Mouse (Mus musculus): Measurements from ENCODE around the gene Lypla2. TPM values are rescaled to one million over a fixed set of nuclear protein-coding genes. Genes with fewer than 3 reads are reported as not detected.
"Not testable (repeated sequence)": the region's sequence is repeated elsewhere in the genome, so short reads cannot be mapped to it uniquely, and the experiment has no call there.

Gene Lypla2
- polyA plus RNA-seq, 1 experiment from 2014 or later: 119 TPM

- H3K27ac ChIP-seq (replicated peaks): peak overlapping the region; percentile 60
- H3K36me3 ChIP-seq: peaks cover 13% of the 10 kb centered on the region
- H3K27me3 ChIP-seq: no peaks in the 10 kb centered on the region
- WGBS: under 1% methylated on average over 28 of the region's 28 CpGs
- peak; percentile 20 for ATAC-seq (ENCODE audit: insufficient number of reproducible peaks, low FRiP score, low TSS enrichment, low read depth)
- H3K4me1 ChIP-seq: peaks cover 21% of the 10 kb centered on the region
- H3K9ac ChIP-seq: peak overlapping the region; percentile 83
- peak overlapping the region; percentile 69 for H3K4me2 ChIP-seq (replicated peaks)
- H3K4me3 ChIP-seq (replicated peaks): peak overlapping the region; percentile 93
- 0 out of 2 replicates have a peak, but pooled peaks cover 4% of the 10 kb centered on the region for H3K9me3 ChIP-seq (replicated peaks)
These were observed 25.6 kb downstream of the Lypla2 start for GRCm38 (mm10) chr4:135946659-135947301.

- Histone ChIP-seq H3K27ac (replicated peaks) (peak within 1 kb of the TSS; percentile 60), H3K9me3 (replicated peaks) (0 out of 2 replicates have a peak, but pooled peaks cover 4% of the 10 kb centered on the region), H3K27me3 (no peaks in the 10 kb centered on the region), H3K9ac (peak within 1 kb of the TSS; percentile 83), H3K4me1 (peaks cover 21% of the 10 kb centered on the region), H3K36me3 (peaks cover 8% of the 10 kb centered on the region), H3K4me2 (replicated peaks) (peak within 1 kb of the TSS; percentile 69), H3K4me3 (replicated peaks) (peak within 1 kb of the TSS; percentile 93)
- peak; percentile 92 for ATAC-seq (ENCODE audit: insufficient number of reproducible peaks, low FRiP score, low TSS enrichment, low read depth)
- under 1% methylated on average over 23 of the region's 23 CpGs for WGBS
These were observed 26.2 kb downstream of the Lypla2 start, which contains the start of gene Hmgcl for GRCm38 (mm10) chr4:135946278-135946658. Gene Hmgcl, plus strand, starts transcription at chr4:135946448.

GRCm38 (mm10) chr4:135945706-135946105, 26.7 kb downstream of the Lypla2 start:
- 0 out of 2 replicates have a peak, but pooled peaks cover 10% of the 10 kb centered on the region for H3K36me3 ChIP-seq
- H3K4me1 ChIP-seq: peaks cover 21% of the 10 kb centered on the region
- peak overlapping the region; percentile 69 for H3K4me2 ChIP-seq (replicated peaks)
- peak overlapping the region; percentile 40 for H3K27ac ChIP-seq (replicated peaks)
- WGBS: 77% methylated on average over 10 of the region's 10 CpGs
- H3K27me3 ChIP-seq: no peaks in the 10 kb centered on the region
- no peaks in the 10 kb centered on the region for H3K9me3 ChIP-seq (replicated peaks)
- H3K9ac ChIP-seq: peak overlapping the region; percentile 83; the same call in 1 of the 2 replicates
- H3K4me3 ChIP-seq (replicated peaks): peak overlapping the region; percentile 93
- no peak for ATAC-seq (ENCODE audit: insufficient number of reproducible peaks, low FRiP score, low TSS enrichment, low read depth)

GRCm38 (mm10) chr4:135943389-135943788, 29.0 kb downstream of the Lypla2 start:
- WGBS: 54% methylated on average over 4 of the region's 4 CpGs
- H3K9ac ChIP-seq: no peak overlapping the region
- 0 out of 2 replicates have a peak overlapping the region, but pooled peaks have one; percentile 34 for H3K27ac ChIP-seq (replicated peaks)
- H3K4me2 ChIP-seq (replicated peaks): no peak overlapping the region
- H3K27me3 ChIP-seq: no peaks in the 10 kb centered on the region
- H3K36me3 ChIP-seq: peaks cover 21% of the 10 kb centered on the region
- H3K4me1 ChIP-seq: peaks cover 19% of the 10 kb centered on the region
- H3K4me3 ChIP-seq (replicated peaks): no peak overlapping the region
- H3K9me3 ChIP-seq (replicated peaks): no peaks in the 10 kb centered on the region
- no peak for ATAC-seq (ENCODE audit: insufficient number of reproducible peaks, low FRiP score, low TSS enrichment, low read depth)

- Histone ChIP-seq H3K27ac (replicated peaks) (no peak overlapping the region), H3K27me3 (no peaks in the 10 kb centered on the region), H3K9ac (no peak overlapping the region), H3K4me1 (peaks cover 9% of the 10 kb centered on the region), H3K4me2 (replicated peaks) (no peak overlapping the region), H3K36me3 (peaks cover 21% of the 10 kb centered on the region), H3K4me3 (replicated peaks) (no peak overlapping the region), H3K9me3 (replicated peaks) (no peaks in the 10 kb centered on the region)
- ATAC-seq (ENCODE audit: insufficient number of reproducible peaks, low FRiP score, low TSS enrichment, low read depth): no peak
- WGBS: 81% methylated on average over 6 of the region's 6 CpGs
These were observed 30.2 kb downstream of the Lypla2 start for GRCm38 (mm10) chr4:135942193-135942592.

- H3K9me3 ChIP-seq (replicated peaks); H3K4me2 ChIP-seq (replicated peaks); H3K27me3 ChIP-seq; ATAC-seq (ENCODE audit: insufficient number of reproducible peaks, low FRiP score, low TSS enrichment, low read depth); H3K4me1 ChIP-seq; H3K4me3 ChIP-seq (replicated peaks); H3K27ac ChIP-seq (replicated peaks); H3K9ac ChIP-seq: not testable (repeated sequence)
- 84% methylated on average over 8 of the region's 8 CpGs for WGBS
- peaks cover 21% of the 10 kb centered on the region for H3K36me3 ChIP-seq
These were observed 31.4 kb downstream of the Lypla2 start for GRCm38 (mm10) chr4:135941026-135941425.

- peaks cover 39% of the 10 kb centered on the region for H3K36me3 ChIP-seq
- H3K9ac ChIP-seq: no peak overlapping the region
- no peak for ATAC-seq (ENCODE audit: insufficient number of reproducible peaks, low FRiP score, low TSS enrichment, low read depth)
- H3K4me3 ChIP-seq (replicated peaks): no peak overlapping the region
- no peaks in the 10 kb centered on the region for H3K4me1 ChIP-seq
- H3K27me3 ChIP-seq: no peaks in the 10 kb centered on the region
- WGBS: 77% methylated on average over 7 of the region's 7 CpGs
- H3K27ac ChIP-seq (replicated peaks): no peak overlapping the region
- no peak overlapping the region for H3K4me2 ChIP-seq (replicated peaks)
- no peaks in the 10 kb centered on the region for H3K9me3 ChIP-seq (replicated peaks)
These were observed 33.6 kb downstream of the Lypla2 start for GRCm38 (mm10) chr4:135938858-135939257.

GRCm38 (mm10) chr4:135935502-135935901, 36.9 kb downstream of the Lypla2 start:
- no peak for ATAC-seq (ENCODE audit: insufficient number of reproducible peaks, low FRiP score, low TSS enrichment, low read depth)
- Histone ChIP-seq H3K4me1 (no peaks in the 10 kb centered on the region), H3K4me3 (replicated peaks) (no peak overlapping the region), H3K27ac (replicated peaks) (no peak overlapping the region), H3K36me3 (peaks cover 61% of the 10 kb centered on the region), H3K4me2 (replicated peaks) (no peak overlapping the region), H3K27me3 (no peaks in the 10 kb centered on the region), H3K9me3 (replicated peaks) (no peaks in the 10 kb centered on the region), H3K9ac (no peak overlapping the region)
- WGBS: 49% methylated on average over 5 of the region's 5 CpGs

GRCm38 (mm10) chr4:135934708-135935500, 37.5 kb downstream of the Lypla2 start:
- no peaks in the 10 kb centered on the region for H3K4me1 ChIP-seq
- no peak overlapping the region for H3K4me3 ChIP-seq (replicated peaks)
- peak; percentile 29; the same call in 1 of the 2 replicates for ATAC-seq (ENCODE audit: insufficient number of reproducible peaks, low FRiP score, low TSS enrichment, low read depth)
- WGBS: 50% methylated on average over 12 of the region's 12 CpGs
- no peak overlapping the region for H3K4me2 ChIP-seq (replicated peaks)
- peaks cover 63% of the 10 kb centered on the region for H3K36me3 ChIP-seq
- no peaks in the 10 kb centered on the region for H3K9me3 ChIP-seq (replicated peaks)
- H3K9ac ChIP-seq: no peak overlapping the region
- H3K27me3 ChIP-seq: no peaks in the 10 kb centered on the region
- H3K27ac ChIP-seq (replicated peaks): no peak overlapping the region

GRCm38 (mm10) chr4:135931832-135932231, 40.6 kb downstream of the Lypla2 start:
- Histone ChIP-seq H3K4me1 (no peaks in the 10 kb centered on the region), H3K4me3 (replicated peaks) (no peak overlapping the region), H3K27ac (replicated peaks) (no peak overlapping the region), H3K9ac (no peak overlapping the region), H3K4me2 (replicated peaks) (no peak overlapping the region), H3K9me3 (replicated peaks) (no peaks in the 10 kb centered on the region), H3K27me3 (no peaks in the 10 kb centered on the region), H3K36me3 (peaks cover 51% of the 10 kb centered on the region)
- ATAC-seq (ENCODE audit: insufficient number of reproducible peaks, low FRiP score, low TSS enrichment, low read depth): no peak
- WGBS: 62% methylated on average over 5 of the region's 5 CpGs

GRCm38 (mm10) chr4:135930239-135930638, 42.2 kb downstream of the Lypla2 start:
- no peak overlapping the region for H3K4me2 ChIP-seq (replicated peaks)
- no peaks in the 10 kb centered on the region for H3K4me1 ChIP-seq
- no peak for ATAC-seq (ENCODE audit: insufficient number of reproducible peaks, low FRiP score, low TSS enrichment, low read depth)
- H3K9ac ChIP-seq: no peak overlapping the region
- no peak overlapping the region for H3K27ac ChIP-seq (replicated peaks)
- no peaks in the 10 kb centered on the region for H3K9me3 ChIP-seq (replicated peaks)
- H3K27me3 ChIP-seq: no peaks in the 10 kb centered on the region
- 93% methylated on average over 8 of the region's 8 CpGs for WGBS
- H3K36me3 ChIP-seq: peaks cover 59% of the 10 kb centered on the region
- H3K4me3 ChIP-seq (replicated peaks): no peak overlapping the region

Measured in embryonic facial prominence, embryonic 15.5 days (tissue).